Mouse (Mus musculus): ENCODE measurements around the gene Pfdn4. TPM values are rescaled to one million over a fixed set of nuclear protein-coding genes. Genes with fewer than 3 reads are reported as not detected.

Gene Pfdn4
- polyA plus RNA-seq, 1 experiment from 2014 or later, result 61.3 TPM

Other genes with a start within 250 kb of the Pfdn4 start
- 0.97 and 1.1 TPM in 2 replicates for gene Bcas1, start 68.6 kb upstream of the Pfdn4 start, polyA plus RNA-seq (2014; fragmentation: Nextera tagmentation; extraction: Ambion mirVana)
- gene Cyp24a1, start 717 bp downstream of the Pfdn4 start, polyA plus RNA-seq (2014; fragmentation: Nextera tagmentation; extraction: Ambion mirVana), result not detected in 2 replicates
- not detected in 2 replicates for gene 4930470P17Rik, start 105.6 kb downstream of the Pfdn4 start, polyA plus RNA-seq (2014; fragmentation: Nextera tagmentation; extraction: Ambion mirVana)
- gene Dok5, start 235.4 kb downstream of the Pfdn4 start, polyA plus RNA-seq (2014; fragmentation: Nextera tagmentation; extraction: Ambion mirVana), result 6.9 and 7.8 TPM in 2 replicates